Mouse (Mus musculus): Measurements from ENCODE around the gene Zfp362. TPM values are rescaled to one million over a fixed set of nuclear protein-coding genes. Genes with fewer than 3 reads are reported as not detected.
A peak's percentile ranks its signal among the peaks of the same experiment; 100 is the strongest.

Gene Zfp362
- total RNA-seq (2021), result 10 to 100 TPM; 68.0 to 69.9 TPM
- long read RNA-seq, experiment 1, transcript Zfp362-202 (9 exons, 2,812 nt), result major isoform, 8 of 48 reads
- long read RNA-seq, experiment 1, partial matches to known transcripts, result 19 of 48 reads
- long read RNA-seq, experiment 1, other reads (novel, unspliced or antisense), result 21 of 48 reads
- long read RNA-seq, experiment 2, transcript Zfp362-202 (9 exons, 2,812 nt), result major isoform, 5 of 42 reads
- long read RNA-seq, experiment 2, partial matches to known transcripts, result 19 of 42 reads
- long read RNA-seq, experiment 2, other reads (novel, unspliced or antisense), result 18 of 42 reads

DNA sequence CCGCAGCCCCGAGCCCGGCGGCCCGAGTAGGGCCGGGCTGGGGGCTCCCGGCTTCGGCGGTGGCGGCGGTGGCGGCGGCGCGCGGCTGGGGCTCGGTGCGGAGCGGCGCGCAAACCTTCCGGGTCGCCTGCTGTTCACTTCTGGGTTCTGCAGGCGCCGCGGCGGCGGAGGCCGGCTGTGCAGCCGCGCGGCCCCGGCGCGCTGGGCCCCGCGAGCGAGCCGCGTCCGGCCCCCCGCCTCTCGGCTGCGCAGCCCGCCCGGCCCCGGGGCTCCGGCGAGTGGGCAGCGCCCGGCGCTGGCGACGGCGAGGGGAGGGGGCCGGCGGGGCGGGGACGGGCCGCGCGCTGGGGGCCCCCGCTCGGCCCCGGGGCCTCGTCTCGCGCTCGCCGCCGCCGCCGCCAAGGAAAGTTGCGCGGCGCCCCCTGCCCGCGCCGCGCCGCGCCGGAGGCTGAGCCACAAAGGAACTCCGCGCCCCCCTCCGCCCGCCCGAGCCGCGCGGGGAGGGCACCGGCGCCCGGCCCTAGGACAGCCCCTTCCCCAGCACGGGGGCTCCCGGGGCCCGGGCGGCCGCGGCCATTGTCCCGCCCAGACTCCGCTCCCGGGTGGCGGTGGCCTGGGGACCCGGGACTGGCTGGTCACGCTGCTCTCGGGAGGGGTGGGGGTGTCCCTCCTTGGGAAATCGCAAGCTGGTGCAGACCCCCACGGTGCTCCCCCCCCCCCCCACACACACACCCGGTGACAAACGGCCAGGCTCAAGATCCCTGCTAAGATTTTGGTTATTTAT, at the start of gene Zfp362:
TSS of gene Zfp362 (minus strand) at position 3 of the 784 bp plus-strand sequence.
- no peak for DNase-seq (ENCODE audit: low spot score in 2 of 2)

DNA sequence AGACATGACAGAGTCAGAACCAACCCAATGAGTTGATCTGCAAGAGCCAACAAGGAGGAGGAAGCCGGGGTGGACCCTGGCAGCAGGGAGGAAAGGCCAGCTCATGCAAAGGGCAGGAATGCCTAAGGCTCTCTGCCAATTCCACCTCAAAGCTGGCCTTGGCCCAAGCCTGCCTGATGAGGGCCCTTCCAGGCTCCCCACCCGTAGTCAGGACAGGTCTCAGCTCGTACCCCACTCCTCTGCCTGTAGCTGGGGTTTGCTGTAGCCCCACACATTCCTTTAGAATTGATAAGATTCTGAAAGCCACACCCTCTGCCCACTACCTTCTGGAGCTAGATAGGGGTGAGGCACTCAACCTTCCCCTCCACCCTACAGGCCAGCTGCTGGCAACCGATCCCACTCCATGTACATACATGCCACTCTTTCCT, 49.8 kb upstream of the Zfp362 start:
- peak; percentile 30 to 58 for DNase-seq (ENCODE audit: low spot score in 2 of 2)

GRCm38 (mm10) chr4:128853117-128853516, 47.3 kb upstream of the Zfp362 start:
- DNase-seq (ENCODE audit: low spot score in 2 of 2), result no peak

- no peak for DNase-seq (ENCODE audit: low spot score in 2 of 2)
Measured at GRCm38 (mm10) chr4:128852266-128852887, 46.5 kb upstream of the Zfp362 start.

DNA sequence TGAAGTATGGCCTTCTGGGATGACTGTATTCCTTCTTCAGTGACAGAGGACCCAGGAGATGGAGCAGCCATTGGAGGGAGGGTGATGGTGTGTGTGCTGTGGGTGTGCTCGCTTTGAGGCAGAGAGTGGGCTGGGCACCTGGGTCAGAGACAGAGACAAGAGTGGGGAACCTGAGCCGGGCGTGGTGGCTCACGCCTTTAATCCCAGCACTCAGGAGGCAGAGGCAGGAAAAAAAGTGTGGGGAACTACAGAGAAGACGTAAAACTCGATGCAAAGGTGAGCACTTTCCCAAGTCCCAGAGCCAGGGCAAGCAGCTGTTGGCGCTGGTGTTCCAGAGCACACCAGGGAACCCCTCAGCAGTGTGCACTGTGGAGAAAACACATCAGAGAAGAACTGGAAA, 43.8 kb upstream of the Zfp362 start:
- DNase-seq (ENCODE audit: low spot score in 2 of 2), result no peak

DNA sequence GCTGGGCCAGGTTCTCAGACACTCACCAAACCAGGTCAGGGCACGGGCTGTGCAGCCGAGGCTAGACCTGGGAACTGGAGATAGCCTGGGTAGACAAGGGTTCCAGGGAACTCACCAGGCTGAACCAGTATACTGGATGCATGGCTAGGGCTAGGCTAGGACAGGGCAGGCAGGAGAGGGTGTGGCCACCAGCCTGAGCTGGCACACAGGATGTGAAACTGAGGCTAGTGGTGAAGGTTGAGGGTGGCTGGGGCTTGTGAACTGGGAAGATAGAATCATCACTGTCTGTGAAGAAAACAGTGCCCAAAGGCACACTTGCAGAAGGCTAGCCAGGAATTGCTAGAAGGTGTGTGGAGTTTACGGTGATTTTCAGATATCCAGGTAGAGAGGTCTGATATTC, 43.1 kb upstream of the Zfp362 start:
- no peak for DNase-seq (ENCODE audit: low spot score in 2 of 2)

DNA sequence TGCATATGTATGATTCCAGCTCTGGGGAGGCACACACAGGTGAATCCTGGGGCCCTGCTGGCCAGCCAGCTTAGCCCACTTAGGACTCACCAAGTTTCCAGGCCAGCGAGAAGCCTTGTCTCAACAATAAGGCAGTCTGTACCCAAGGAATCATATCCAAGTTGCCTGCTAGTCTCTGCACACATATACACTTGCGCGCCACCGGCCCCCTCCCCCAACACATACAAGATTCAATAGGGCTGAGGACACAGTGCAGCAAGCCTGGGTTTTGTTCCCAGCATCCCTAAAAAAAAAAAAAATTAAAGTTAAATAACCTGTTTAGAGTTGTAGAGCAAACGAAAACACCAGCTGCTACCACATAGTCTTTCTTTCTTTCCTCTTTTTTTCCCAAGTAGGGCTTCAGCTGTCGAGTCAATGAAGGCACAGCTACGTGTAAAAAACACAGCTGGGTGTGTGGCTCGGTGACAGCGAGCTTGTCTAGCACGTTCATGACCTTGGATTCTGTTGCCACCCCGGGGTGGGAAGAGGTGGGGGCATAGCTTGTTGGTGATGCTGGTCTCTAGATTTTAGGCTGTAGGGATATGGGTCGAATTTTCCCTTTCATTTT, 39.6 kb upstream of the Zfp362 start:
- no peak for DNase-seq (ENCODE audit: low spot score in 2 of 2)

- no peak for DNase-seq (ENCODE audit: low spot score in 2 of 2)
Measured at GRCm38 (mm10) chr4:128844566-128844965, 38.7 kb upstream of the Zfp362 start.

- no peak for DNase-seq (ENCODE audit: low spot score in 2 of 2)
Measured at GRCm38 (mm10) chr4:128841259-128841658, 35.4 kb upstream of the Zfp362 start.

DNA sequence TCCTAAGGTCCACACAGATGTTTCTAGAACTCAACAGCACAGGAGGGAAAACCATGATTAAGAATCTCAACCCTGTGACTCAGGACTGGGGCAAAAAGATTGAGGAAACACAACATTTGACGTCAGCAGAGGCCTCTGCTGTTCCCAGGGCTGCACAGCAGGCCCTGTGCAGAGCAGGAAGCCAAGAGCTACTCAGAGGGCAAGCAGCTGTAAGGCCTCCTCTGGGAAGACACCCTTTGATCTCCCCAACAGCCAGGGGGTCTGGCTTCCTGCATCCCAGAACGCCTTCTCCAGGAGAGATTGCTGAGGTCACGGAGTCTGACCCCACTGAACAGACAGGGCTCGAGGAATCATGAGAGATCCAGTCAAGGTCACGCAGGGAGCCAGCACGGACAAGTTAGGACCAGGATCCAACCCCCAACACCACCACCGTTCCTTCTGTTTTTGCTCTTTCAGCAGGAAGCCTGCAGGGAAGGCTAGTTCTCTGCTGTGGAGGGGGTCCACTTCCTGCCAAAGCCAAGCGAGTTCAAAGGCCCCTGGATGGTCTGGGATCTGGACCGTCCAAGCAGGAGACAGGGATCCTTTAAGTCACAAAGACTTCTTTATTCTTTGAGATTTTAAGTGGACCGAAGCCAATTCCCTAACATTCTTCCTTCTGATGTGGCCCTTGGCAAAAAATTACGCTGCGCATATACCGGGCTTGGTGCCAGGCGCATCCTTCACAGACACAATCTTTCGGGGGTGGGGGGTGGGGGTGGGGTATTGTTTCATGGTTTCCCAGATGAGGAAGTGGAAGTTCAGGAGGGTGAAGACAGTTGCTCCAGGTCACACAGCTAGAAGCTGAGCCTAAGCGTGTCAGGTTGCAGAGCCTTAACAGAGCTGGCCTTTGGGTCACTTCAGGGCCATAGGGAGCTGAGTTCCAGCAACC, 34.2 kb upstream of the Zfp362 start:
- peak in 1 of 2 experiments; percentile 45 for DNase-seq (ENCODE audit: low spot score in 2 of 2)

DNA sequence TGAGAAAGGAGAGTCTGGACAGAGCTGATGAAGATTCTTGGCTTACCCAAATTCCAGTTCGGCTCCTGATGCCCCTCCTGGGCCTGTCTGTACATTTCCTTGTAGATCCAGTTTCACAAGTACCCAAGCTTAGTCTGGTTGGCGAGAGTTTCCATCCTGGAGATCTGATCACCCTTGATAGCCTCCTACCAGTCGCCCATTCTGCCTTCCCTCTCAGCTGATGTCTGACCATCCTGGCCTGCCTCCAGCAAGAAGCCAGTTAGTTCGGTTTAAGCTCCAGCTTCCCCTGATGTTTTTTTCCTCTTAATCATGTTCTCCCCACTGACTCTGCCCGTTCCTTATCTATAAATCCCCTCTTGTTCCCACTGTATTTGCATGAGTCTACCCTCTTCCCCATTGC, 32.4 kb upstream of the Zfp362 start:
- DNase-seq (ENCODE audit: low spot score in 2 of 2), result no peak

GRCm38 (mm10) chr4:128824131-128824530, 18.3 kb upstream of the Zfp362 start:
- no peak for DNase-seq (ENCODE audit: low spot score in 2 of 2)

GRCm38 (mm10) chr4:128820568-128820967, 14.7 kb upstream of the Zfp362 start:
- no peak for DNase-seq (ENCODE audit: low spot score in 2 of 2)

DNA sequence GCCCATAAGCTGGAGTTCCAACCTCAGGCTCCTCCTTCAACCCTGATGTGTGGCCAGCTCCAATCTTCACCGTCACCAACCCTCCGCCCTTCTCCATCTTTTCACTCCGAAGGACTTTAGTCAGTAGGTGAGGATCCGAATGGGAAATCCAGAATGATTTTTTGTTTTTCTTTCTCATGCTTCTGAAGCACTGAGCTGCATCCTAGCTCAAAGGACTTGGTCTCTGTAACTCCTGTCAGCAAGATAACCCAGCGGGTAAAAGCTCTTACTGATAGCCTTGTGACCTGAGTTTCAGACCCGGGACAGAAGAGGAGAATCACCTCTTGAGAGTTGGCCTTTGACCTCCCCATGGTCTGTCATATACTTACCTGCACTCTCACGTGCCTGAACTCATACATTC, 11.2 kb upstream of the Zfp362 start:
- no peak for DNase-seq (ENCODE audit: low spot score in 2 of 2)

- peak in 1 of 2 experiments; percentile 64 for DNase-seq (ENCODE audit: low spot score in 2 of 2)
Measured at GRCm38 (mm10) chr4:128811382-128812056, 5.7 kb upstream of the Zfp362 start.

- peak in 1 of 2 experiments; percentile 48 for DNase-seq (ENCODE audit: low spot score in 2 of 2)
Measured at GRCm38 (mm10) chr4:128806827-128807179, 958 bp upstream of the Zfp362 start.

GRCm38 (mm10) chr4:128805150-128806042, 449 bp downstream of the Zfp362 start:
- no peak for DNase-seq (ENCODE audit: low spot score in 2 of 2)

DNA sequence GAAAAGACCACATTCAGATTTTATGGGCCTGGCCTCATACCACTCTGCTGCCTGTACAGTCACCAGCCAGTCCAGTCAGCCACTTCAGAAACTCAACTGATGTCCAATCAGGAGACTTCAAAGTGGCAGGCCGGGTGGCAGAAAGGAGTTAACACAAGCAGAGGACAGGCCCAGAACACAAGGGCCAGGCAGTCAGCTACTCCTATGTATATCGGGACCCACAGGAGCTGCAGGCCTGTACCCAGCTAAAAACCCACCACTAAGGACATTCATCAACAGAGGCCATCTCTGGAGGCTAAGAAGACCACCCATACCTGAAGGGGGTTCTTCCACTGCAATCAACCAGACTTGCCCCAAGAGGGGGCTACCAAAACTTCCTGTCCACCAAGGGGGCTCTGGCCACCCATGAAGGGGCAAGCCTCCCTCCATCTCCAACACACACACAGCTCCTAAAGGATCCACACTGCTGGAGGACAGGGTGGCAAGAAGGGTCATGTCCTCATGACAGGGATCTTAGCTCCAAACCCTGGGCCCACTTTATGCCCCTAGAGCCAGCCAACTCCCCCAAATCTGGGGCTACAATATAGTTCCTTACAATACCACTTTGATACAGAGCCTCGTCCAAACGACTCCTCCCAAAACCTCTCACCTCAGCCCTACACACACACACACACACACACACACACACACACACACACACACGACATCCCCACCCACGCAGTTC, 1.3 kb downstream of the Zfp362 start:
- DNase-seq (ENCODE audit: low spot score in 2 of 2), result no peak
